14 mouse cellular contexts compared by ENCODE assay signal in genomic region chrX:48076806-48077425, GRCm38 (mm10). TPM values are rescaled to one million over a fixed set of nuclear protein-coding genes. Genes with fewer than 3 reads are reported as not detected.
DNase-seq lines count a peak whose midpoint lies in the region; ATAC-seq and TF ChIP-seq lines count a peak whose summit lies in the region.
"Had no signal": no experiment of that assay in that cellular context is flagged by ENCODE, and none has a peak within 500 bp of the region (broad histone marks: within the 10 kb centered on the region; RNA-seq: fewer than 3 reads in every experiment).

No protein-coding gene starts in this region.

- H3K9ac ChIP-seq in lung, postnatal 0 days (replicated peaks; ENCODE audit: low read depth): no peak overlapping the region
- H3K9ac ChIP-seq in intestine, postnatal 0 days (ENCODE audit: low read depth, low read length): no peak overlapping the region
- no peak overlapping the region for H3K9ac ChIP-seq in kidney, embryonic 14.5 days (ENCODE audit: low read depth, low read length)
- H3K9ac ChIP-seq: forebrain, embryonic 13.5 days; liver, embryonic 13.5 days; midbrain, embryonic 12.5 days had no signal

- no peak overlapping the region for H3K27ac ChIP-seq in lung, postnatal 0 days (ENCODE audit: low read length)
- no peak overlapping the region for H3K27ac ChIP-seq in intestine, postnatal 0 days (ENCODE audit: low read depth, low read length)
- H3K27ac ChIP-seq in kidney, embryonic 14.5 days (ENCODE audit: low read depth, low read length): no peak overlapping the region
- H3K27ac ChIP-seq: forebrain, embryonic 13.5 days; liver, embryonic 13.5 days; midbrain, embryonic 12.5 days had no signal

- 59% methylated on average over 4 of the region's 4 CpGs for WGBS in lung, postnatal 0 days
- 83% methylated on average over 4 of the region's 4 CpGs for WGBS in intestine, postnatal 0 days
- 88% methylated on average over 4 of the region's 4 CpGs for WGBS in kidney, embryonic 14.5 days

- no peak for TF ChIP-seq CTCF in lung, postnatal 0 days (IDR thresholded peaks at IDR 0.05)
- no peak for TF ChIP-seq CTCF in intestine, postnatal 0 days (IDR thresholded peaks at IDR 0.05; ENCODE audit: low read depth)

- ATAC-seq in lung, postnatal 0 days: no peak
- no peak for ATAC-seq in intestine, postnatal 0 days
- no peak for ATAC-seq in kidney, embryonic 14.5 days (ENCODE audit: low FRiP score, low TSS enrichment)
- ATAC-seq: forebrain, embryonic 13.5 days had no signal

- no peak for TF ChIP-seq EP300 in lung, postnatal 0 days (IDR thresholded peaks at IDR 0.05)

- H3K4me1 ChIP-seq in lung, postnatal 0 days (ENCODE audit: insufficient read depth, low read depth, low read length): no peaks in the 10 kb centered on the region
- H3K4me1 ChIP-seq in intestine, postnatal 0 days (replicated peaks; ENCODE audit: control insufficient read depth, insufficient read depth, low read length): no peaks in the 10 kb centered on the region
- no peaks in the 10 kb centered on the region for H3K4me1 ChIP-seq in kidney, embryonic 14.5 days (ENCODE audit: control insufficient read depth, insufficient read depth, low read length)
- H3K4me1 ChIP-seq: forebrain, embryonic 13.5 days; liver, embryonic 13.5 days; midbrain, embryonic 12.5 days had no signal

- H3K36me3 ChIP-seq in lung, postnatal 0 days (ENCODE audit: insufficient read depth, low read length): no peaks in the 10 kb centered on the region
- H3K36me3 ChIP-seq in intestine, postnatal 0 days (ENCODE audit: control insufficient read depth, insufficient read depth): no peaks in the 10 kb centered on the region
- no peaks in the 10 kb centered on the region for H3K36me3 ChIP-seq in kidney, embryonic 14.5 days (ENCODE audit: control insufficient read depth, insufficient read depth, low read length)
- H3K36me3 ChIP-seq: liver, embryonic 13.5 days; midbrain, embryonic 12.5 days had no signal

- no peaks in the 10 kb centered on the region for H3K9me3 ChIP-seq in lung, postnatal 0 days (ENCODE audit: low read length)
- no peaks in the 10 kb centered on the region for H3K9me3 ChIP-seq in intestine, postnatal 0 days (ENCODE audit: control insufficient read depth)
- H3K9me3 ChIP-seq in kidney, embryonic 14.5 days (ENCODE audit: control insufficient read depth, low read length): no peaks in the 10 kb centered on the region
- H3K9me3 ChIP-seq: forebrain, embryonic 13.5 days; liver, embryonic 13.5 days; midbrain, embryonic 12.5 days had no signal

- H3K4me2 ChIP-seq in lung, postnatal 0 days (replicated peaks; ENCODE audit: low read depth, low read length): no peak overlapping the region
- no peak overlapping the region for H3K4me2 ChIP-seq in intestine, postnatal 0 days (replicated peaks; ENCODE audit: low read depth)
- no peak overlapping the region for H3K4me2 ChIP-seq in kidney, embryonic 14.5 days (replicated peaks; ENCODE audit: low read depth, low read length)
- H3K4me2 ChIP-seq: forebrain, embryonic 13.5 days; liver, embryonic 13.5 days; midbrain, embryonic 12.5 days had no signal

- no peaks in the 10 kb centered on the region for H3K27me3 ChIP-seq in lung, postnatal 0 days (replicated peaks; ENCODE audit: insufficient read depth, low read length)
- H3K27me3 ChIP-seq in intestine, postnatal 0 days (replicated peaks; ENCODE audit: control insufficient read depth, insufficient read depth, low read length): 0 out of 2 replicates have a peak, but pooled peaks cover 4% of the 10 kb centered on the region
- H3K27me3 ChIP-seq in kidney, embryonic 14.5 days (ENCODE audit: control insufficient read depth, insufficient read depth, low read length): peaks cover 3% of the 10 kb centered on the region; the same call in 1 of the 2 replicates
- H3K27me3 ChIP-seq: forebrain, embryonic 13.5 days had no signal

- DNase-seq in gastrocnemius, adult 8-10 months (ENCODE audit: low spot score in 2 of 2): peak; percentile 4 to 5
- DNase-seq in gastrocnemius, postnatal 36 days: no peak
- DNase-seq in lung, postnatal 0 days (ENCODE audit: low spot score): peak; percentile 20
- no peak for DNase-seq in lung, postnatal 25 days (ENCODE audit: low spot score)
- DNase-seq in cerebellum, adult 11-12 months: peak; percentile 50
- DNase-seq in heart, postnatal 10 days: peak; percentile 22 to 25
- DNase-seq: kidney, adult 2 months; liver, embryonic 13.5 days; spleen, adult 18-20 months; thymus, adult 2 months had no signal

- no peak overlapping the region for H3K4me3 ChIP-seq in lung, postnatal 0 days (ENCODE audit: low read depth, low read length)
- no peak overlapping the region for H3K4me3 ChIP-seq in intestine, postnatal 0 days (ENCODE audit: low read depth, low read length)
- H3K4me3 ChIP-seq in kidney, embryonic 14.5 days (ENCODE audit: low read length): no peak overlapping the region
- H3K4me3 ChIP-seq: forebrain, embryonic 13.5 days; liver, embryonic 13.5 days; midbrain, embryonic 12.5 days had no signal

- intact Hi-C loops in gastrocnemius, postnatal 36 days (cut with DNase I): no loop called here
- intact Hi-C loops in heart, postnatal 10 days (cut with DNase I): no loop called here

RNA-seq across cellular contexts. Expression of gene Xpnpep2, which starts 31.6 kb away (rescaled TPM):
- total RNA-seq in gastrocnemius, adult 8-10 months (2022): under 1 TPM; 0.34 to 0.40 (median 0.37) TPM
- under 1 TPM; 0.64 to 0.77 TPM for total RNA-seq in gastrocnemius, postnatal 36 days (2021)
- 0.54 and 0.64 TPM in 2 replicates for polyA plus RNA-seq in lung, postnatal 0 days (2015; fragmentation: Nextera tagmentation; extraction: Ambion mirVana)
- 1 to 10 TPM; 1.5 to 2.1 TPM for total RNA-seq in heart, postnatal 10 days (2021)
- polyA plus RNA-seq in intestine, postnatal 0 days (2015; fragmentation: Nextera tagmentation; extraction: Ambion mirVana): 3.9 and 4.4 TPM in 2 replicates
- 2.3 and 3.5 TPM in 2 replicates for polyA plus RNA-seq in kidney, embryonic 14.5 days (2014; fragmentation: Nextera tagmentation; extraction: Ambion mirVana)

RNA-seq across cellular contexts. Expression of gene Apln, which starts 42.3 kb away (rescaled TPM):
- under 1 TPM; 0.21 to 0.54 (median 0.30) TPM for total RNA-seq in gastrocnemius, adult 8-10 months (2022)
- total RNA-seq in gastrocnemius, postnatal 36 days (2021): 1 to 10 TPM; 1.9 to 2.3 TPM
- polyA plus RNA-seq in lung, postnatal 0 days (2015; fragmentation: Nextera tagmentation; extraction: Ambion mirVana): 12.7 and 12.9 TPM in 2 replicates
- 10 to 100 TPM; 28.2 to 30.5 TPM for total RNA-seq in heart, postnatal 10 days (2021)
- 3.5 and 4.0 TPM in 2 replicates for polyA plus RNA-seq in intestine, postnatal 0 days (2015; fragmentation: Nextera tagmentation; extraction: Ambion mirVana)
- 4.0 and 4.7 TPM in 2 replicates for polyA plus RNA-seq in kidney, embryonic 14.5 days (2014; fragmentation: Nextera tagmentation; extraction: Ambion mirVana)

Comparison
In these comparisons a context has a peak if more than half of its experiments do, and no peak if none do; other contexts are left out.
1. DNase-seq: peak in gastrocnemius, adult 8-10 months (2 of 2), lung, postnatal 0 days (single experiment), cerebellum, adult 11-12 months (single experiment) and heart, postnatal 10 days (2 of 2); none in gastrocnemius, postnatal 36 days (0 of 2) and lung, postnatal 25 days (single experiment).
2. RNA of gene Apln, which starts 42.3 kb away (total RNA-seq): 28.2 to 30.5 TPM in heart, postnatal 10 days; 1.9 to 2.3 TPM in gastrocnemius, postnatal 36 days and 0.21 to 0.54 TPM in gastrocnemius, adult 8-10 months; every median in the first group is over 4 times any median in the second.